Mouse (Mus musculus): Measurements from ENCODE around the gene Mrto4.

DNA sequence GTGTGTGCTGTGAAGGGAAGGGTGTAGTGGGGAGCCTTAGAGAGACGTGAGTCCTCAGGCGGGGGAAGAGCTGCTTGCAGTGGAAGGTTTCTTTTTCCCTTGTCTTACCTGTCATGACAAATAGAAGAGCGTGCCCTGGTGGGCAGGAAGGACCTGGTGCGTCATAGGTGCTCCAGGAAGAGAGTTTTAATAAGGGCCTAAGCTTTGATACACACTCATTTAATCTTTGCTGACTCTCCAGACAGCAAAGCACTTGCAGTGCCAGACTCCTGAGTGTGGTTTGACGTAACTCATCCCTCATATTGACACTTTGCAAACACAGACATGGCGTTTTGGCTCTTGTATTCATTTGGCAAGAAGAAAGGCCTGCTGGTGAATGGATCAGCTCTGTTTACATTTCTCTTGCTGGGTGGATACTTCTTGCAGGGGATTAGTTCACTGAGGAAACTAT, 34.5 kb upstream of the Mrto4 start:
- TF ChIP-seq EP300 (IDR thresholded peaks at IDR 0.05; ENCODE audit: low read depth): no peak
- no peak for TF ChIP-seq CTCF (IDR thresholded peaks at IDR 0.05; ENCODE audit: low read depth)

Data from liver, embryonic 14.5 days (tissue).